Mouse (Mus musculus) skeletal muscle tissue, postnatal 0 days (tissue): ENCODE measurements around the gene Cdcp1. TPM values are rescaled to one million over a fixed set of nuclear protein-coding genes. Genes with fewer than 3 reads are reported as not detected.

Source experiments
- polyA plus RNA-seq: library from polyadenylated mRNA; unstranded; fragments of >200 nt; fragmentation: Nextera tagmentation; extraction: Ambion mirVana; gene quantifications from 2 replicates; pipeline ENCODE4 v1.2.1, GENCODE M21; 2015

Gene Cdcp1
- 0.05 and 0.27 TPM in 2 replicates for polyA plus RNA-seq

DNA sequence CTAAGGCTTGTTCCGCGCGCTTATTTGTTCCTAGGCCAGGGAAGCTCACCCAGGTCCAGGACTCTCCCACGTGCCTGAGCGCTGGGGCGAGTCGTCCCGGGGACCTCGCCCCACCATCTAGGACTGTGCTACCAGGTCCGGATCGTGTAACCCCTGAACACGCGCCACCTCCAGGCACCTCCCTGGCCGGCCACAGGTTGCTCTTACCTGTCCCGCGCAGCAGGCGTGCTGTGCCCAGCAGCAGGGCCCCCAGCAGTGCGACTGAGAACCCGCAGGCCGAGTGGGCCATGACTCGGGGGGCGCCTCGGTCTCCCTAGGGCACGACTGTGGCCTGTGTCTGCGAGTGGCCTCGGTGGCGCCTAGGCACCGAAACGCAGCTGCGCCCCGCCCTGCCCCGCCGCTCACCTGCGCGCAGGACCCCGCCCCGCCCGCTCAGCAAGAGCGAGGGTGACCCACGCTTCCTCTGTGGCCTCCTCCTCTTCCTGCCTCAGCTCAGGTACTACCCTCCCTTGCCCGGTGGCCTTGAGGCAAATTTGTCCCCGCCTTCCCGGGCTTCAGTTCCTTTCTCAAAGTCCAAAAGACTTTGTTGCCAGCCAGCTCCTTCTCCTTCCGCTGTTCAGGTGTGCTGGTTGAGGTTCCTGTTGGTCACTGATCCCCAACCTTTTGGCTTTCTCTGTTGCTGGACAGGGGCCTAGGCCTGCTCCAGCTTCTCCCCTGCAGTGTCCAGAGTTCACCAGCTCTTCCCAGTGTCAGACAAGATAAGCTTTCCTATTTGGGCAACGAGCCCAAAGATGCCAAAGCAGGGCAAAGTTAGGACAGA lies at the start of gene Cdcp1:
Gene Cdcp1 (minus strand): TSS at position 418 of the 820 bp plus-strand sequence.

DNA sequence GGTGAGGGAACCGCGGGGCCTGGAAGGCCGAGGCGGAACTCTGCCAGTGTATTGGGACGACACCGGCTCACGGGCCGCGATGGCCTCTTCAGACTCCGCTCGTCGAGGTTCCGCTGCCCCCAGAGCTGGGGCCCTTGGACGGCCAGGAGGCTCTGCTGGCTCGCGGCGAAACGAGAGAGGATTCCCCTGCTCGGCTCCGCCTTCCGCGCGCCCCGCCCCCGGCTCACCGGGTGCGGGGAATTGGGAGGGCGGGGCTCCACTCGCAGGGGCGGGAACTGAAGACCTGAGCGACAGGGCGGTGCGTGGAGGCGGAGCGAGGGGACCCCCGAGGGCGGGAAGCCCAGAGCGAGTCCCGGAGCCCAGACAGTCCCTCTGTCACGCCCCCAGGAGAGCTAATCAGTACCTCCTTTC lies 44.8 kb upstream of the Cdcp1 start, which contains the start of gene Tmem158:
Gene Tmem158 (minus strand): TSS at position 154 of the 411 bp plus-strand sequence.

GRCm38 (mm10) chr9:123150241-123151020 lies 65.4 kb downstream of the Cdcp1 start, which contains the start of gene Clec3b:
Gene Clec3b (plus strand): TSS chr9:123150946.

Other genes starting within 250 kb of the Cdcp1 start
- 17.0 and 19.4 TPM in 2 replicates for gene Tmem42, start 194.7 kb downstream of the Cdcp1 start, polyA plus RNA-seq
- gene Tgm4, start 181.3 kb downstream of the Cdcp1 start, polyA plus RNA-seq = 0.32 and 0.49 TPM in 2 replicates
- gene Zdhhc3, start 102.8 kb downstream of the Cdcp1 start, polyA plus RNA-seq = 34.9 and 38.9 TPM in 2 replicates
- gene Exosc7, start 102.8 kb downstream of the Cdcp1 start, polyA plus RNA-seq = 41.3 and 49.0 TPM in 2 replicates
- 71.9 and 88.5 TPM in 2 replicates for gene Clec3b, start 65.1 kb downstream of the Cdcp1 start, polyA plus RNA-seq
- gene Tmem158, start 44.7 kb upstream of the Cdcp1 start, polyA plus RNA-seq = 17.4 and 19.8 TPM in 2 replicates
- 1,207 and 1,208 TPM in 2 replicates for gene Lars2, start 150.9 kb upstream of the Cdcp1 start, polyA plus RNA-seq